8 mouse cellular contexts compared by ENCODE assay signal in genomic region chr1:55886383-55887070, GRCm38 (mm10).
DNase-seq lines count a peak whose midpoint lies in the region; ATAC-seq lines count a peak whose summit lies in the region.

No protein-coding gene starts in this region.

- H3K4me2 ChIP-seq in forebrain, embryonic 14.5 days (ENCODE audit: low read length): no peak overlapping the region

- peaks cover 11% of the 10 kb centered on the region; the same call in 1 of the 2 replicates for H3K27me3 ChIP-seq in forebrain, embryonic 14.5 days (replicated peaks; ENCODE audit: control insufficient read depth, insufficient read depth, low read length)

- H3K4me3 ChIP-seq in forebrain, embryonic 14.5 days (ENCODE audit: low read depth, low read length): no peak overlapping the region

- WGBS in forebrain, embryonic 14.5 days: 5% methylated on average over 5 of the region's 5 CpGs

- H3K4me1 ChIP-seq in forebrain, embryonic 14.5 days (ENCODE audit: control insufficient read depth, insufficient read depth, low read length): peaks cover 28% of the 10 kb centered on the region

- ATAC-seq in forebrain, embryonic 14.5 days: peak; percentile 65

- H3K9me3 ChIP-seq in forebrain, embryonic 14.5 days (replicated peaks; ENCODE audit: control insufficient read depth, low read length): no peaks in the 10 kb centered on the region

- no peaks in the 10 kb centered on the region for H3K36me3 ChIP-seq in forebrain, embryonic 14.5 days (ENCODE audit: control insufficient read depth, insufficient read depth, low read length)

- DNase-seq in gastrocnemius, adult 18-20 months (ENCODE audit: low spot score): peak; percentile 8
- DNase-seq in gastrocnemius, postnatal 4 days (ENCODE audit: low spot score in 2 of 2): no peak
- DNase-seq in 416B (ENCODE audit: low read depth): peak; percentile 59
- DNase-seq in adrenal gland, postnatal 14 days: peak; percentile 60
- DNase-seq in forebrain, embryonic 14.5 days (ENCODE audit: low spot score): peak; percentile 89
- DNase-seq in kidney, postnatal 4 days: peak; percentile 64 to 69
- peak; percentile 55 for DNase-seq in lung, postnatal 14 days
- peak; percentile 47 to 56 for DNase-seq in right cerebral cortex, postnatal 36 days (ENCODE audit: low spot score in 2 of 2)

- H3K9ac ChIP-seq in forebrain, embryonic 14.5 days (ENCODE audit: low read length): no peak overlapping the region

- no peak overlapping the region for H3K27ac ChIP-seq in forebrain, embryonic 14.5 days (ENCODE audit: low read depth, low read length)

Comparison
In these comparisons a context has a peak if more than half of its experiments do, and no peak if none do; other contexts are left out.
1. DNase-seq: peak in gastrocnemius, adult 18-20 months (single experiment), 416B (single experiment), adrenal gland, postnatal 14 days (single experiment), forebrain, embryonic 14.5 days (single experiment), kidney, postnatal 4 days (2 of 2), lung, postnatal 14 days (single experiment) and right cerebral cortex, postnatal 36 days (2 of 2); none in gastrocnemius, postnatal 4 days (0 of 2).